Mouse (Mus musculus) telencephalon, adult 2 months (tissue): ENCODE data around the gene Umod.

Experiments used
- DNase-seq: peaks from one replicate; pipeline ENCODE4 v3.0.0-alpha.2; 2011; ENCODE audit warnings: low read depth, low spot score

Umod gene

DNA sequence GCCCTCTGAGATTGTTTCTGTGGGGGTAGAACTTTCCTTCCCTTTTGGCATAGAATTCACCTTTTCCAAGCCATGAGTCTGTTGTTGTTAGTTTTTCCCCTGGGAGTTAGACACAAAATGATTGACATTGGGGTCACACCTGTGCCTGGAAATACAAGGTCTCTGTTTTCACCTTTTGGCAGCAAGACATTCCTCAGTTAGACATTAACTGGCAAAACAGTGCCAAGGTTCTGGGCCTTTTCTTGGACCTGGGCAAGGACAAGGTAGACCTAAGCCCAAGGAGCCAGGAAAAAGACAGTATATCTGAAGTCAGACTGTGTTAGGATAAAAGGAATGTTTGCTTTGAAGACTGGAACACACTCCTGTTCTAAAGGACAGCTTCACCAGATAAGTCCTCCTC lies at the start of gene Umod:
Gene Umod (minus strand): TSS at position 27 of the 400 bp plus-strand sequence.
- no peak for DNase-seq

DNA sequence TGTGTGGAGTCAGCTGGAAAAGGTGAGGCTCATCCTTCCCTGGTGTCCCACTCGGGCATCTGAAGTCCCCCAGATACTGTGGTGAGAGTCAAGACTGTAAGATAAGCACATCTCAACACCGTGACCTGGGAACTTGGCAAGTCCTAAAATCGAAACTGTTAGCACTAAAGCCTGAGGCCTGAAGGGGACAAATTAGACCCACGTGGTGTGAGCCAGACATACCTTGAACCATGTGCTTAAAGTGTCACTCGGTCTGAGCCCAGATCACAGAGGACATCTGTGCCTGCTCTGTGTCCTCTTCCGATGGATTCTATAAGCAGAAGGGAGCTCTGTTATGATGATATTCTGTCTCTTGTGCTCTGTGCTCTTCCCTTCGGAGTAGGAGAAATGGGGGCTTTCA lies 49.5 kb upstream of the Umod start:
- DNase-seq, result no peak

DNA sequence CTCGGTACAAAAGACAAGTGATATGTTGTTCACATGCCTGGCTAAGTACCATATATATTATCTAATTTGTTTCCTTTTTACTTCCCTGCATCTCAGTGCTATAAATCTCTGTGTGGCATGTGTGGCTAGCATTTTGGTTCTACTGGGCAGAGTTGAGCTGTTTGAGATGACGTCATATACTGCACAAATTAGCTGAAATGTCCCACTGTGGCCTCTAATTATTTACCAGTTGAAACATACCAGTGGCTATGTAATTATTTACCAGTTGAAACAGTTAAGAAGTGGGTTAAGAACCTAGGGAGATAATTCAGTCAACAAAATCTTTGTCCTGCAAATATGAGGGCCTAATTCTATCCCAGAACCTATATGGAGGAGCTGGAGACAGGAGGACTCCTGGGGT lies 48.5 kb upstream of the Umod start:
- DNase-seq, result no peak

DNA sequence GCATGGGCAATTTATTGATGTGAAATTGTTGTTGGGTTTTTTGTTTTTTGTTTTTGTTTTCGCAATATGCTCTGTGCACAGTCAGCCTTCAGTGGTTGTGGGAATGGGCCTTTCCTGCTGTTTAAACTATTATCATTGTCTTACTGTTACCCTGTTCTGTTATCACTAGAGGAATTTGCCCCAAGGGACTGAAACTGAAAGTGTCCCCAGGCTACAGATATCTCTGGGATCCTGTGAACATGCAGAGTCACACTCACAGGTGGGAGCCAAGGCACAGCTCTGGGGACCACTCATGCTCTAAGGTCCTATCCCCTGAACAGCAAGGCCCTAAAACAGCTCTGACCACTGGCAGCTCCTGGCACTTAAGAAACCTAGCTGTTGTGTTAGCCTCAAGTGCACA lies 48.1 kb upstream of the Umod start:
- no peak for DNase-seq

DNA sequence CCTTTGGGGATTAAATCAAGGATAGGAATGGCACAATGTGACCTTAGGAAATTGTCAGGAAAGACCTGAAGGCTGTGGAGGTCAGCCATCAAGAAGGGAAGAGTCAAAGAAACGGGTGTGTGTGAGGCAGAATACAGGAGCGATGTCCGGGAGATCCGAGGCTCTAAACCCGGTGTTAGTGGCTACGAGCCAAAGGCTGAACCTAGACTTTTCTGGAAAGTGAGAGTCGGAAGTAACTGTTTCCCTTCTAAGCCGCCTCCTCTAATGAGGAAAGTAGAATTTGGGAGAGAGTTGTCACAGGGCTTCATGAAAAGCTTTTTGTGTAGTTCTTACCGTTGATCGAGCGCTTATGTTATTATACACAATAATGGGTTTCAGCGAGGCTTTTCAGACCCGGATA lies 47.4 kb upstream of the Umod start:
- DNase-seq, result no peak

DNA sequence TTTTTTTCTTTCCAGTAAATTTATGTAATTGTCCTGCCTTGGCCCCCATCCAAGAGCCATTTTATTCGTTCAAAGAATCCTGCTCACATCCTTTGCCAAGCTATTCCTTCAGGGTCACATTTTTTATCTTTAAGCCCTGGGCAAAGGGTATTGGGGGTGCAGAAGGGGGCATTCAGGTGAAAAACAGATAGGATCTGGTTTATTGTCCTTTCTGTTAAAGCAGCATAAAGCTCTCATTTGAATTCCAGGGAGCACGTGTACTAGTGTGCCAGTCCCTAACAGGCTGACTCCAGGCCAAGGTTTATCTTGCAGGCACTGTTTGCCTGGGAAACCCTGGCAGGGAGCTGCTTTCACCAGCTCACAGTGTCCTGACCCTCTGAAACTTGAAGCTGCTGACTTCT lies 46.8 kb upstream of the Umod start:
- no peak for DNase-seq

DNA sequence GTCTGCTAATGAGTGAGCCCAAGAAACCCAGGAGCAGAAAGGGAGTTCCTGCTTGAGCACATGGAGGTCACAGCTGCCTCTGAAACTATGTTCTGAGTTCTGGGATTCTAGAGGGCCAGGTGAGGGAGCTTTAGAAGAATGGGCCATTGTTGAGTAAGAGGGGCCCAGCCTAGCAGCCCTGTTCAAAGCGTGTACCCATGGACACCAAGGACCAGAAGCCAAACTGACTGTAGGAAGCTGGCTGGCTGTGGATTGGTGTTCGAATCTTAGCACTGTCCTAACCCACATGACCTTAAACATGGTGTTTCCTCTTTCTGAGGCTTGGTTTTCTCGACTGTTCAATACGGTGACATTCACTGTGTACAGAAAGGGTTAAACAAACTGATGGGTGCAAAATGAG lies 44.3 kb upstream of the Umod start, which contains the start of gene Pdilt:
Gene Pdilt (minus strand): TSS at position 101 of the 400 bp plus-strand sequence.
- DNase-seq, result no peak

DNA sequence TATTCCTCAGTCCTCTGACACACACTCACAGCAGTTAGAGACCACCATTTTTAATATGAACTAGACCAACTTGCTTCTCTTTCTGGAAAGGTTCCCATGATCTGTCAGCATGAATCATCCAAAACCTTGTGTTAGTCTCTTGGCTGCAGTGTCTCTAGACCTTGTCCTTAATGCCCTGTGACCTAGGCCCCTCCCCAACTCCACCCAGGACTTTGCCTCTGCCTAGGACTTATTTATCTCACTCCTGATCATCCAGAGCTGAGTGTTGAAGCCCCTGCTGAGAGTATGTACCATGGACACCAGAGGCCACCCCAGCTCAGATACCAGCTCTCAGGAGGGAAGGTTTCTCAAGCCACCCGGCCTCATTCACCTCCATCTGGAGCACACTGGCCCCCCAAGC lies 43.3 kb upstream of the Umod start:
- no peak for DNase-seq

DNA sequence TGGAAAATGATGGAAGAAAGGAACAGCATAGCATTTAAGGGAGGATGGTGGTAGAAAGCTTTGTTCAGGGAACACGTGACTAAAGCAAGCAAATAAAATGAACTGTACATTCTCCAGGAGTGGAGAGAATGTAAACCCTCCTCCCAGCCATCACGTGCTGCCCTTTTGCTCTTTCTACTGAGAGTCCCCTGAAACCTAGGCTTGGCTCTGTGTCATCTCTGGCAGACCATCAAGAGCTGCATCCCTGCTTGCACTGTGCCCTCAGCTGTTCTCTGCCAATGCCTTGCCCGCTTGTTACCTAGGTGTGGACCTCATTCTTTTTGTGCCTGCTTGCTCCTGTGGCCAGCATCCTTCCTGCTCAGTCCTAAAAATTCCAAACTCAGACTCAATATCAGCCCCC lies 42.7 kb upstream of the Umod start:
- DNase-seq, result no peak

DNA sequence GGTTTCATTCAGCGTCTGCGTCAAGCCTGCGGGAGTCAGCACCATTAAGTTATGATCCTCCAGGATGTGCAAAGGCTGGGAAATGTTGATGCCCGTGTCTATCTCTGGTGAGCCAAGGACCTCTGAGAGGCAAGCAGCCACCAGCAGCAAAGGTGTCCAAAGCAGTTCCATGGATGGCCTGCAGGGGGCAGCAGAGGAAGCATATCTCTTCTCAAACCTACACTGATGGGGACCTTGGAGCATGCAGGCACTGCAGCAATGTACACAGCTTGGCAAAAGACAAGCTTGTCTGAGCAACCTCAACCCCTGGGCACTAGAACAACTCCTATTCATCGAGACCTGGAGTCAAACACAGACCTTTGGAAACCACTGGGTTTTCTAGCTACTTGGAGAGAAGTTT lies 40.6 kb upstream of the Umod start:
- peak; percentile 8 for DNase-seq

DNA sequence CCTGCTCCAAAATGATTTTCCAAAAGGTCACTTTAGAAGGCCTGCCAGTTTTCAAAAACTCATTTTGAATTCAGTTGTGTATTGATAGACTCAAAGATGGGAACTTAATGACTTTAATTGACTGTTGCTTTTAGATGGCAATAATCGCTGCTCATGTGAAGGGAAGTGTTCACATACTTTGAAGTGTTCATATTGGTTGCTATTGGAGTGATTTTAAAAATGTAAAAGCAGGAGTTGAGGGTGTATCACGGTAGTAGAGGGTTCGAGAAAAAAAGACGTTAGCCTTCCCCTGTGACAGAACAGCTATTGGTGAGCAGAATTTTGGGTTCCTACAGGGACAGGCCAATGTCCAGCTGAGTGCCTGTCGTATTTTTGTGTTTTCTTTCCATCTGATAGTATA lies 40.1 kb upstream of the Umod start, which contains the start of gene Acsm5:
Gene Acsm5 (plus strand): TSS at position 301 of the 400 bp plus-strand sequence.
- DNase-seq, result no peak

DNA sequence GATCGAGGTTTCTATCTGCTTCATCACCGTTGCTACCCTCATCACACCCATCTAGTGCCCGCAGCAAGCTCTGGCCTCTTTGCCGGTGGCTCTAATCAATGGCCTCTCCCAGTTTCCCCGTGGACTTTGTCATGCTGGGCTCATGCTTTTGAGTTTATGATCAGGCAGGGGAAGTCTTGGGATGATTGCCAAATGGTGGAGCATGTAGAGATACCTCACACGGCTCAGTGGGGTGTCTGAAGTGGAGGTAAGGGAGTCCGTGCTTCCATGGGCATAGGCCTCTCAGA lies 37.1 kb upstream of the Umod start:
- no peak for DNase-seq

DNA sequence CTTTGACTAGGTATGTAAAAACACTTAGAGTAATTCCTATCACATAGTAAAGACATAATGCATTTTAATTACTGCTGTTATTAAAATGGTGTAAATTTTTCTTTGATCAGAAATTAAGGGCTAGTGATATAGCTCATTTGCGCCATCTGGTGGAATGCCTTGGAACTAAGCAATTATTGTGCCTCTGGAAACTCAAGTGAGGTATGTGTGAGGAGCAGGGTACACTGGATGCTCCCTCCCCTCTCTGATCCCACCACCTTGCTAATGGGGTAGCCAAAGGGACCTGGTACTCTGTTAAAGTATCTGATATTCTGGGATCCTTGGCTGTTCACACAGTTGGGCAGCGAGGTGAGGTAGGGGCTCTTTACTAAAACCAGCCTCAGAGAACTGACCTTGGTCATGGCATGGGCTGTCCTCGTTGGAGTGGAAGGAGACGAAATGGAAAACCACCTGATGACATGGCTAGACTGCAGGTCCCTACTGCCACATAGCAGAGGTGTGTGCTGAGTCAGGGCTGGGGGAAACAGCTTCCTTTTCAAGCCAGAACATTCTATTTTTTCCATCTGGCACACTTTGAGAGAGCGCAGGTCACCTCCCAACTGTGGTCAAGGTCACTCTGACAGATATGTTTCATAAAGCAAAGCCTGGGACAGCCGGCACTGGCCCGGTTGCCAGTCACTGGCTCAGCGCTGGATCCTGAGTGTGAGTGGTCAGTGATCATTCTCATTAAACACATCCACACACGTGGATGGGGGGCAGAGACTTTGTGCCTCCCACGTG lies 36.6 kb upstream of the Umod start:
- no peak for DNase-seq

DNA sequence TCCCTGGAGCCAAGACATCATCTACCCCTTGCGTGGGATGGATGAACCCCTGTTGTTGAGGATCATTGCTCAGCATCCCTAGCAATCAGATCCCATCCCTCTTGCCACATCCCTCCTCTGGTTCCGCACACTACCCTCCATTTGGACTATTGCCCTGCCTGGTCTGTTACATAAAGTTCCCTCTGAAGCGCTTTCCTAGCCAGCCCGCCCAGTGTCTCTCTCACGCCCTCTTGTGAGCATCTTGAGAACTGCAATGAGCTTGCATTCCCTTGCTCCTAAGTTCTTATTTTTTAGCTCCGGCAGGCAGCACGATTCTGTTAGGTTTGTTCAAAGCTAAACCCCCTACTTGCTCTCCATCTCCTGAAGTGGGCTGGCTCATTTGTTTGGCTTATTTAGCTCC lies 34.0 kb upstream of the Umod start:
- DNase-seq, result peak; percentile 43

DNA sequence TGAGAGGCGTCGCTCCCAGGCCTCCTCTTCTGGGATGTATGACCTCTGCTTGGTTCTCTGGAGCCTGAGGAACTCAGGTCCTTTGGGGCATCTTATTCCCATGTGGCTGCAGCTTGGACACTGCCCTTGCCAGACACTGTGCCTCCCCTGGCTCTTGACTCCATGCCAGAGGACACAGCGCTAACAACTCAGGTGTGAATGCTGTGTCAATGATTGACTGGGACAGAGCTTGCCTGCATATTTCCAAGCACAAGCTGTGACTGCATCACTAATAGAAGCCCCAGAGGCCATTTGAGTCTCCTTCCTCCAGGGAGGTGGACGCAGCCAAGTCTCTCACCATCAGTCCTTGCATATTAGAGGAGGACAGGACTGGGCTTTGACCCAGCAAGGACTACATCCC lies 32.1 kb upstream of the Umod start:
- DNase-seq, result no peak

DNA sequence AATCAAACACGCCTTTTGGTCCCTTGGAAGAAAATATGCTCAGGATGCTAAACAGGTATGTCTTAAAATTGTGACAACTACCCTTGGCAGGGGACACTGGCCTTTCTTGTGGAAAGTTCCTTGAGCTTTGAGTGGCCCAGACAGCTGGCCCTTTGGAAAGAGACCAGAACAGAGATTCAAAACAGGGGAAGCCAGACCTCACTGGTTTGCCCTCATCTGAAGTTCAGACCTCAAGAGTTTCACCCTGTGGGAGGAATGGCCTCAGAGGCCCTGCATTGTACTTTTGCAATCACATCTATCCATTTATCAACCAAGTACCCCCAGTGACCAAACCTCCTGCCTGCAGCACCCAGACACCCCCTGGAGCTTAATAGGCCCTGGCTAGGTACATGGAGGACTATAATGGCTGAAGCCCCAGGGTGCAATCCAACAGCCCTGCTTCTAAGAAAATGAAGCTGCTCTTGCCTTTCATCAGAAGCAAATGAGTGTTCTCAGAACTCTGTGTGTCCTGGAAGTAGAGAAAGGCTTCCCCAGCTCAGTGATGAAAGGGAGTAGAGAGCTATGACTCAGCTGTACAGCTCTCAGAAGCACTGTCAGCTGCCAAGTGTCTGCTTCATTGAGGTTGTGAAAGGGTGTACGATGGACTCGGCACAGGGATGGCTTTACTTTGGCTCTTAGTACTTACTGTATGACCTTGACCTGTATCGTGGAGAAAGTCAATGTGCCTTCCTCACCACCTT lies 11.1 kb upstream of the Umod start:
- DNase-seq, result peak; percentile 21

DNA sequence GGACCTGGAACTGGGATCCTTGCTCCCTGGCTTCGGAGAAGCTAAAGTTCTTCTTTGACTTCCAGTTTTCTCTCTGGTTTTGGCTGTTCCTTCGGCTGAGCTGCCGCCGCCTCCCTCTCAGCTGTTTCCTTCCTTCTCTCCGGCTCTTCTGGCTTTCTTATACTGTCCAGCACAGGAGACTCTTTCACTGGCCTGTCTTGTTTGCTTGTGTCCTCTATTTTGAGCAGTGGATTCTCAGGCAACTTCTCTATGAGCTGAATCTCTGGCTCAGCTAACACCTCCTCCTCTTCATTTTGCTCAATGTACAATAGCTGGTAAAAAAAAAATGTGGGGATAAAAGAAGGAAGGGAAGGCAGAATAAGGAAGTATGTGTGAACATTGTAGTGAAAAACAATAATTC lies 7.6 kb upstream of the Umod start:
- peak; percentile 36 for DNase-seq

DNA sequence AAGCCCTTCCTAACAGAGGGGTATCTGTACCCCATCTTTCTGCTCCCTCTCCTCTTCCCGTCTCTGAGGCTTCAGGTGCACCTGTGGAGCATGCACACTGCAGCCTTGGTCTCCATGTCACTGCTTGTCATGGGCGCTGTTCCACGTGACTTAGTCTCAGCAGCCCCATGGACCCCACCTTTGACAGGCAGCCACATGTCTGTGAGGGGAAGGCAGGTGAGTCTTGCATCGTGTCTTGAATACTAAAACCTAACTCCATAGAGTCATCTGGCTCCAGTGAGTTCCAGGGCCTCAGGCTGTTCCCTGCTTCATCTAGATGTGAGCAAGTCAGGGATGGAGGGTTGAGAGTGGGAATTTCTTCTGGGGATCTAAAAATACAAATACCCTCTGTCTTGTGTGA lies 5.1 kb upstream of the Umod start:
- no peak for DNase-seq

DNA sequence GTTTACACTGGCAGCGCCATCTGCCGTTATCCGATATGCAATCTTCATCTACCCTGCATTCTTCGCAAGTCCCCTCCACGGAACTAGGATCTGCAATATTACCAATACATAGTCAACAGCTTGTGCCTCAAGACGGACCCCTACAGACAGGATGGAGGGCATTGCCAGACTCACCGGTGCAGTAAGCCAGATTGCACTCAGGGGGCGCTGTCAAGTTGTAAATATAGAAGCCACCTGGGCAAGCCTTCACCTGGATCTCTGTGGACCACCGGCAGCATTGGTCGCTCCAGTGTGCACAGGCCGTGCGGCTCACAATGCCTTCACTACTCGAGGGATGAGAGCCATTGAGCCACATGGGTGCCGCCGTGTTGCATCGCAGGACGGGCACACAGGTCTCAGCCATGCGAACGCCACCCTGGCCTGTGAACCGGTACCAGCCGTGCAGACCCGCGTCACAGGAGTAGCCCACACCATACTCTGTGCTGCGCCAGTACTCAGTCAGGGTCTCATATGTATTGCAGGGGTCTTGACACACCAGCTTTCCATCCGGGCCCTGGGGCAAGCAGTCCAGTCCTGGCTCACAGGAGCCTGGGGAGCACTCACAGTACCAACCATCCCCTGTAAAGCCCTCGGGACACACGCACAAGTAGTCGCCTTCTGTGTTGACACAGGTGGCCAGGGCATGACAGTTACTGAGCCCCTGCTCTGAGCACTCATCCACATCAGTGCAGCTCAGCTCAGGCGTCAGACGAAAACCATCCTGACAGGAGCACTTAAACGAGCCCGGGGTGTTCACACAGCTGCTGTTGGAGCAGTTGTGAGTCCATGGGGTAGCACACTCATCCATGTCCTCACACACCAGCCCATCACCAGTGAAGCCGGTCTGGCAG lies 2.3 kb downstream of the Umod start:
- DNase-seq, result no peak

DNA sequence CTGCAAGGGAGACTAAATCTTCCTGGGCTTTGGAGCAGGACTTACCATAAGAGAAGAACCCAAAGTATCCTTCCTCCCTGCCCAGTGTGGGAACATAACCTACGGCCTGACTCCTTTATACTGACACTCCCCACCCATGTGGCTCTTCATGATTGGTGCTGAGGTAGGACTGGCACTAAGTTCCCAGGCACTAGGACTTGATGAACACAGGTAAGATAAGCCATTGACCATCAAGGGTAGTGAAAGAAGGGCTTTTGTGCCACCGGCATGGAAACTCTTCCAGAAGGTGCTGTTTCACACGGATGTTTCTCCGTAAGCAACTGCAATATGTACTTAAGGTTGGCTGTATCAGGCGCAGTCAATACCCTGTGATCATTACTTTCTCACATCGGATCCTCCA lies 19.9 kb downstream of the Umod start, which contains the start of gene Gp2:
Gene Gp2 (minus strand): TSS at position 101 of the 400 bp plus-strand sequence.
- no peak for DNase-seq

DNA sequence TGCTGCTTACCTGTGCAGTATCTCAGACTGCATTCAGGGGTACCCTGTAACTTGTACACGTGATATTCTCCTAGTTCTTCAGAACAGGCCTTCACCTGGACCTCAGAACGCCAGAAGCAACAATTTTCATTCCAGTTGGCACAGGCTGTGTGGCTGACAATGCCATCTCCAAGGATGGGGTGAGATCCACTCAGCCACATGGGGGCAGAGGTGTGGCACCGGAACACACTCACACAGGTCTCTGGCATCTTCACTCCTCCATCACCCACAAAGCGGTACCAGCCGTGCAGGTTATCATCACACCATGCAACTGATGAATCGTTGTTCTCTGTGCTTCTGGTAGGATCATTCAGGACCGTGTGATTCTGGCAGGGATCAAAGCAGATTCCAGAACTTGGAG lies 24.9 kb downstream of the Umod start:
- no peak for DNase-seq

DNA sequence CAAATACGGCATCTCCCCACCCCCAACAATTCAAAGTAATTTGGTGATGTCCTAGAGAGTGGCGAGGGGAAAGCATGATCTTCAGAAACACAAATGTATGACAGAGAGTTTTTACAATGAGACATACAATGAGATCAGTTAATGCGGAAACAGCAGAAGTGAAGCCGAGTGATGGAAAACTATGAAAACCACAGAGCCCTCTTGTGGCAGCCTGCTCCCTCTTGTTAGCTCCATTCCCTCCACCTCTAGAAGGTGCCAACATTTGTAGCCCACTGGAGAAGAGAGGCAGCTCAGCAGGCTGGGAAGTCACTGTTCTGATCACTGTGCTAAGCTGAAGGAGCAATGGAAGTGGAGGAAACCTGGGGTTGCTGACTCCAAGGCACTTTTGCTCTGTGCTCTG lies 35.2 kb downstream of the Umod start:
- DNase-seq, result no peak
